Mouse (Mus musculus): ENCODE results near the gene Cdk14.

The Cdk14 gene

DNA sequence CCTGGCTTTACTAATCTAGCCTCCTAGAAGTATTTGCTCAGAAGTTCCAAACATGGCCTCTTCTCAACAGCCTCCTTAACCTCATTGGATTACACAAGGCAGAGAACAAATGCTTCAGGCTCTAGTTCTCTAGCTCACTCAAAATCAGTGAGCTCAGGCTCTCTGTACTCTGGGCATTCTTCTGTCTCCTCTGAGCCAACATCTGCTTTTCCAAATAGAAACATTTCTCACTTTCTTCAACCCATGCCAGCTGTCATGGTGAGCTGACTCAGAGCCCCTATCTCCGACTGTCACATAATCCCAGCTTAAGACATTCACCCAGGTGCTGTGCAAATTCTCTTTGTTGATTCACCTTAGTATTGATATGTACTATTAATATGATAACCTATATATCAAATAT lies 414.5 kb downstream of the Cdk14 start:
- DNase-seq (ENCODE audit: low read depth, low spot score), result no peak

DNA sequence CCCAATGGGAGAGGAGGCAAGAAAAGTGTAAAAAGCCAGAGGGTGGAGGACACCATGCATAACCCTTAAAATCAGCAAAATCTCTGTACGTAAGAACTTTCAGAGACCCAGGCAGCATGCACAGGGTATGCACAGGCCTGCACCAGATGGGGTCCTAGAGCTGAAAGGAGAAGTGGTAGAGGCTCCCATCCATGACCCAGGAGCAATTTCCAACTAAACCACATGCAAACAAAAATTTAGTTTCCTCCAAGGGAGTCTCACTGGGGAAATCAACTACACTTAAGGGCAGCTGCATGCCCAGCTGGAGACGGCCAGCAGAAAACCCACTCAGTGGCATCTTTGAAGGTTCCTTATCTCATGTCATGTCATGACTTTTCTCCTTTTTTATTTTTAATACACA lies 415.4 kb downstream of the Cdk14 start:
- no peak for DNase-seq (ENCODE audit: low read depth, low spot score)

DNA sequence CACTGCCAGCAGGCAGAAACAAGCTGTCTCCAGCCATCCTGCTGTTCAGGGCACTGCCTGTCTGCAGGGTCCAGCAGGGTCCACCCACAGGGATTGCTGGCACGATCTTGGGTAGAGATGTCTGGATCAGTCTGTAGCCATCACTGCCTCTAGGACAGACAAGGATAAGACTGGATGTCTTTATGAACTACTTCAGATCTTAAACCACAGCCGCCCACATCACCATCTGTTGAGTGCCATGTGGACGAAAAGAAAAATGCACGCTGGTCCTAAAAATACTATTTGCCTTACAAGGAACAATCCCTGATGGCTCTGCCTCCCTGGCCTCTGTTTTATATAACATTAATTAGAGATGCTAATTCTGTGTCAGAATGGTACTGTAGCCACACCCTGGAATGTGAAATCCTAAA lies 426.9 kb downstream of the Cdk14 start:
- DNase-seq (ENCODE audit: low read depth, low spot score), result no peak

DNA sequence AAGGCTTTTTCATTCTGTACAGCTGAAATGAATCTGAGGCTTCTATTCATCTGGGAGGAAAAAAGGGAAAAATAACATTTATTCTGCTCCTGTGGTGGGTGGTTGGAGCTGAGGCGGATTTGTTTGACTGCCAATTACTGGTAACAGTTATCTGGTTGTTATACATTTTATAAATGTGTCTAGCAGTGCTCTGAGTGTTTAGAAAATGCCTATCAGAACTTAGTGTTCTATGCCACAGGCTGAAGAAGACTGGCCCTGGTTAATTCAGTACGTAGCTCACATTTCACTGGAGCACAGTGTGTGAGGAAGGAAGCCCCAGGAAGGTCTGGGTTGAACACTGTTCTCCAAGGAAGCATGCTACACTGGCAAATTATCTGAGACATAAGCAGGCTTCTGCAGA lies 429.1 kb downstream of the Cdk14 start:
- no peak for DNase-seq (ENCODE audit: low read depth, low spot score)

DNA sequence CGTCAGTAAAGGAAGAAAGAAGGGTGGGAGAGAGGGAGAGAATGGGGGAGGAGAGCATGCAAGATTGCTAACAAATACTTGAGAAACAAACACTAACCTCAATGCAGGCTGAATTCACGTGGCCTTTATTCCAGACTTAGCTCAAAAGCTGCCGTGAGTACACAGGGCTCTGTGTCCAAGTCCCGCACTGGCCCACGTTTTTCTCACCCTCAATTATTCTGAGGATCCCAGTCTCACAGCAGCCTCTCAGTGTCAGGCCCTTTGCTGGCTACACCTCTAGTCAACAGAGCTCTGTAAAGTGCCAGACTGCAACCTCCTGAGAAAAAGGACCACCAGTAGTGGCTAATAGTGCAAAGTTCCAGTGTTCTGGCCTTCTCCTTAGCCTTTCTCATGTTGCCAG lies 429.9 kb downstream of the Cdk14 start:
- DNase-seq (ENCODE audit: low read depth, low spot score), result no peak

DNA sequence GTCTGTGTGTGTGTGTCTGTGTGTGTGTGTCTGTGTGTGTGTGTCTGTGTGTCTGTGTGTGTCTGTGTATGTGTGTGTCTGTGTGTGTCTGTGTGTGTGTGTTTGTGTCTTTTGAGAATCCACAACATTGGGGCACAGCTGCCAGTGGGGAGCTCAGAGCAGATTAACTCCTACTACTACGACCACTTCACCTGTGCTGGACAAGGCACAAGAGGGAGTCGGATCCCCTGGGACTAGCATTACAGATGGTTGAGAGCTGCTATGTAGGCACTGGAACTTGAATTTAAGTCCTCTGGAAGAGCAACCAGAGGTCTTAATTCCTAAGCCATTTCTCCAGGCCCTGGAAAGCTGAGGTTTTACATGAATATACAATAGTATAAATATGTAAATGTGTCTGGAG lies 433.9 kb downstream of the Cdk14 start:
- no peak for DNase-seq (ENCODE audit: low read depth, low spot score)

DNA sequence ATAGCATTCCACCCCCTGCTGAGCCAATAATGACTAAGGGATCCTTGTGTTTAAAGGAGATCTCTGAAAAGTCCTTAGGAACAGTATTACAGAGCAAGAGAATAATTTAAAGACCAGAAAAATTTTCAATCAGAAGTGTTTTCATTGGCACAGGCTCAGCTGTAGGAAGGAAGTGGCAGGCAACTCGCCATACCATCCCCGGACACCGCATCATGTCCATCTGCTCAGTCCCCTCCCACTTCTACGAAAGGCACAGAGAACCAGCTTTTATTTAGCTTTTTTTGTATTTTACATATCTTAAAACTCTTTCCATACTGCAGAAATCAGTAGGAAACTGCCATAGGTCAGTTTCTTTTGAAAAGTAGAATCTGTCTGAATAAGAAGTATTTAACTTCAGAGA lies 440.6 kb downstream of the Cdk14 start:
- DNase-seq (ENCODE audit: low read depth, low spot score), result no peak

DNA sequence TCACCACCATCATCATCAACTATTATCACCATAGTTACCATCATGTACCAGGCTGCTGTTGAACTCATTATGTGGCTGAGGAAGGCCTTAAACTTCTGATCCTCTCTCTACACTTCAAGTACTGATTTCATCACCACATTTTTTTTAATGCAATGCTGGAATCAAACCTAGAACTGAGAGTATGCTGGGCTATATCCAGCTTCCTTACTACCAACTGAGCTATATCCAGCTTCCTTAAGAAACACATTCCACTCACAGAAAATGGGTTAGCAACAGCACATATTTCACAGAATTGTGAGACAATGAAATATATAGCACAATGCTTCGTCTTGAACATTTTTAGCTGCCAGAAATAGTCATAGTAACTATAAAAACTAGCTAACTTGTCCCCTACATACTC lies 446.7 kb downstream of the Cdk14 start:
- no peak for DNase-seq (ENCODE audit: low read depth, low spot score)

DNA sequence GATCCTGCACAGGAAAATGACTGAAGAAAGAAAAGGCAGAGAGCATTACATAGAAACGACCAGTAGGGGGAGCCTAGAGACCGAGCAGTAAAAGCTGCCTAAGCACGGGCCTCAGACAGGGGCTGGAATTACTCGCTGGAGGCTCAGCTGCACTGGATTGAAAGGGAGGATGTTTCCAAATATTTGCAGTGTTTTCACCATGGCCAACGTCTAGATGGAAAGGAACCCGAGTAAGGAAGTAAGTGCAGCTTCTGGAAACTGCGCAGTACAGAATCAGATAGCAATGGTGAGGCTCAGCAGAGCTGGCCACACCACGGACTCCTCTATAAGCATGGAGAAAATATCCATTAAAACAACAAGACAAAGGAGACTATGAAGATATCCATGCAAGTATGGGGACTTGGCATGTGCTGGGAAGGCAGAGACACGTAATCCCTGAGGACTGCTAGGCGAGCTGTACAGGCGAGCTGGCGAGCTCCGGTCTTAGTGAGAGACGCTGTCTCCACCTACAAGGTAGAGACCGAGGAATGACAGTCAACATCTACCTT lies 458.0 kb downstream of the Cdk14 start:
- DNase-seq (ENCODE audit: low read depth, low spot score), result peak; percentile 48

DNA sequence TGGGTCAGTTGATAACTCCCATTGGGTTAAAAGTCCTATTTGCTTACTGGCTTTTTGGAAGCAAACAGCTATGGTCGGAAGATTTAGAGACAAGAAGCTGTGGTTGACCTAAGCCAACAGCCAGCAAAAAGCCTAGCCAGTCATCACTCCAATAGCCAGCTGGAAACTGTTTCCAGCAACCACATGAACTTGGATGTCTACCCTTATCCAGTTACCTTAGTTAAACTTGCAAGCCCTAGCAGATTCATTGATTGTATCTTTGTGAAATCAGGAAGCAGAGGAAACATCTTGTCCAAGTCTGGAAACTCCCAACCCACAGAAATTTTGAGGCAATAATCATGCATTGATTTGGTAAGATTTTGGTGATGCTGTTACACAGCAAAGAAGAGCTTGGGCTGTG lies 458.5 kb downstream of the Cdk14 start:
- DNase-seq (ENCODE audit: low read depth, low spot score), result no peak

DNA sequence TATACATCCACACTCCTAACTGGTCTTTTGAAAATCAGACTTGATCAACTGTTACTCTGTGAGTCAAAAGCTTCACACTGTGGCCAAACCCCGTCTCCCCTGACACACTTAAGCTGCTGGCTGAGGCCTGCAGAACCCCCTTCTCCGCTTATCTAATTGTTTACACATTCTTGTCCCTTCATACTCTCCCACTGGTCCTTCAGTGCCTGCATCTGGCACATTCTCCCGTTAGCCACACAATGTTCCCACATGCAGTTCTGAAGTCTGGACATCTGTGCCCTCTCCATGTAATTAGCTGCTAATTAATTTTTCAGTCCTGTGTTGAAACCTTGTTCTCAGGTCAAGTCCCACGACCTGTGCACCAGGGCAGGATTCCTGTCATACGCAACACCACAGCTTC lies 460.7 kb downstream of the Cdk14 start:
- no peak for DNase-seq (ENCODE audit: low read depth, low spot score)

DNA sequence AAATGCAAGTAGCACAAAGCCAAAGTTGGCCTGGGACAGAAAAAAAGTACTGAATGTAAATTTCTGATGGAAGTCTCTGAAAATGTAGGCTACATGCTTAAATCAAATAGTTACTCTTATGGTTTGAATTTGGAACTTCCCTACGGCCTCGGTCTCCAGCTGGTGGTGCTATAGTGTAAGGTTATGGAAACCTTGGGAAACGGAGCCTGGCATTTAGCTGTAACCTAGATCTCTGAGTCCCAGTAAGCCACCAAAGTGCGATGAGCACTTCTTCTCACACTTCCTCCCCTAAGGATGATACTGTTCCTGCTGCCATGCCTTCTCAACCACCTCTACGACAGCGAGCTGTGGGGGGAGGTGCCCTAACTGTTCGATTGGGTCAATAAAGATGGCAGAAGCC lies 464.1 kb downstream of the Cdk14 start:
- DNase-seq (ENCODE audit: low read depth, low spot score), result no peak

DNA sequence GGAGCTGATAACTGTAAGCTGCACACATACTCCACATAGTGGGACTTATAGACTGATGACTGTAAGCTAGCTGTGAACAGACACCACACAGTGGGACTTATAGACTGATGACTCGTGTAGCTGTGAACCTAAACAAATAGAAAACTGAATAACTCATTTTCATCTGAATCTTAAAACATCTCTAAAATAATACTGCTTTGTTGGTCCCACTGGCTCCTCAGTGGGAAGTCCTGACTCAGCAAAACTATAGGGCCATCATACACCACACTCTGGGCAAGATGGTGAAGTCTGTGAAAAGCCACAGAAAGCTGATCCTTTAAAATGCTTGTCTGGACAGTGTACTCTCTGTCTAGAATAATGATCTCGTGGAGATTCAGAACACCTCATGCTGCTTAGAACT lies 464.7 kb downstream of the Cdk14 start:
- no peak for DNase-seq (ENCODE audit: low read depth, low spot score)

DNA sequence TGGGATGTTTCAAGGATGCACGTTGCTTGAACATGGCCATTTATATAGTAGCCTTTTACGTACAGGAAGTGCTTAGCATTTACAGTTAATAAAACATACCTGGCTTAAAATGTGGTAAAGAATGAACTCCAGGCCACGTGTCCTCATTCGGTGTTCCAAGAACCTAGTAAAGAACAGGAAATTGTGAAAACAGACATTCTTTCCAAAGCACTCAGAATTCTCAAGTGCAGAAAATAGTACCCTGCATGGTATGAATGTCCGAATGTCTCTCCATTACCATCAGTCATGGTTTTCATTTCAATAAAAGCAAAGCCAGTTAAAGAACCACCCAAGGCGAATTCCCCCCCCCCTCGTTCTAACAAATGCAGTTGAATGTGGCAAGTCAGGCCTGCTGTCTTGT lies 470.7 kb downstream of the Cdk14 start:
- DNase-seq (ENCODE audit: low read depth, low spot score), result no peak

DNA sequence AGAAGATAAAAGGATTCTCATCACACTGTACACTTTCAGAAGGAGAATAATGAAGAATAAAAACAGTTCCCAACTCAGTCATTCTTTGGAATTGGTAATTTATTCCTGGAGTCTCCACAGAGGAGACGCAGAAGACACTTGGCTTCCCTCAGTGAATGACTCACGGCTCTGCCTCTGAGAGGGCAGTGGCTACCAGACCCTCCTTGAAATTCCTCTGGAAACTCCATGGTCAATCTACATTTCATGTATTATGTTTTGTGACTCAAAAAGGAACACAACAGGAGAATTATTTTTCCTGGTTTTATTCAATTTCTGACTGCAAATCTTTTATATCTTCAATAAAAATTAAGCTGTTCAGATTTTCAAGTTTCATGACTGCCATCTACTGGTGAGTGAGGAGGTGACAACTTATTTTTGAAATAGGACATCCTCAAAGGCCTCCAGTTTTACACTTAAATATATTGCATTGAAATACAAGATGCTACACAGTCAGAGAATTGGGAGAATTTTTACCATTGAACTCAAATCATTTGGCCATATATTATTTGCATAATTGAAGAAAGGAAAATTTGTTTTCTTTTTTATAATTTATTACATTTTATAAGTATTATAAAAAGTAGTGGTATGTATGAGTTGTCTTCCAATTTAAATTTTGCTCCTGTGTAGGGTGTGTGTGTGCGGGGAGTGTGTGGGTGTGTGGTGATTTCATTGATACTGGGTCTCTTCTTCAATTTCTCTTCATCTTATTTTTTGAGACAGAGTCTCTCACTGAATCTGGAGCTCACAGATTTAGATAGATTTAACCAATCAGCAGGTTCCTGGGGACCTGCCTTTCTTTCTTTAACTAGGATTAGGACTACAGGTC lies 471.8 kb downstream of the Cdk14 start:
- DNase-seq (ENCODE audit: low read depth, low spot score), result no peak

DNA sequence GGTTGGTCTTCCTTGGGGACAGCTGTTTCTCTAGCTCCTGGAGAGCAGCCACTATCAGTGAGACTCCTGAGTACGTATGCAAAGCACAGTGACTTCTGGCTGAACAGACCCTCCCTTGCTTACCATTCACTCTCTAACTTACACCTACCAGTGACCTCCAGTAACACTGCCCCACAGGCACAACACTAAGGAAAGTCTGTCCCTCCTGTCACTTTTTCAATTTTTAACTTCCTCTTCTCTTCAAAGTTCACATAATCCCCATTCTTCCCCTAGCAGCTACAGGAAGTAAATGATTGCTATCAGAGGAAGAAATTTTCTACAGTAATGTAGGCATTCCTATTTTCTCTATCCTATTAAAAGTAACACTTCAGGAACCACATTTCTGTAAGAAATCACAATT lies 485.0 kb downstream of the Cdk14 start:
- DNase-seq (ENCODE audit: low read depth, low spot score), result no peak

DNA sequence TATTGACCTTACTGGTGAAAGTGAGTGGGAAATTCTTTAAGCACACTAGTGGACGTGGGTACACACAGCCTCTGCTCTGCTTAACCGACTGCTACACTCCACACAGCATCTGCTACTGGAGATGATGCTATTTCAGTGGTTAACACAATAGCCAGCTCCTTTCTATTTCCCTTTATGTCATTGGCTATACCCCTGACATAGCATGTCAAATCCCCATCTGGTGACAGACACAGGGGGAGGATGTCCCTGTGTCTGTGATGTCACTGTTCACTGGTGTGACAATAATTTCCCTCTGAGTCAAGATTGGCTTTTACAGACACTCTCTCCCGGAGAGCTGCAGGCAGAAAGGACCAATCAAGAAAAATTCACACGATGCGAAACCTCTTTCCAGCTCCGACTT lies 485.6 kb downstream of the Cdk14 start:
- DNase-seq (ENCODE audit: low read depth, low spot score), result no peak

DNA sequence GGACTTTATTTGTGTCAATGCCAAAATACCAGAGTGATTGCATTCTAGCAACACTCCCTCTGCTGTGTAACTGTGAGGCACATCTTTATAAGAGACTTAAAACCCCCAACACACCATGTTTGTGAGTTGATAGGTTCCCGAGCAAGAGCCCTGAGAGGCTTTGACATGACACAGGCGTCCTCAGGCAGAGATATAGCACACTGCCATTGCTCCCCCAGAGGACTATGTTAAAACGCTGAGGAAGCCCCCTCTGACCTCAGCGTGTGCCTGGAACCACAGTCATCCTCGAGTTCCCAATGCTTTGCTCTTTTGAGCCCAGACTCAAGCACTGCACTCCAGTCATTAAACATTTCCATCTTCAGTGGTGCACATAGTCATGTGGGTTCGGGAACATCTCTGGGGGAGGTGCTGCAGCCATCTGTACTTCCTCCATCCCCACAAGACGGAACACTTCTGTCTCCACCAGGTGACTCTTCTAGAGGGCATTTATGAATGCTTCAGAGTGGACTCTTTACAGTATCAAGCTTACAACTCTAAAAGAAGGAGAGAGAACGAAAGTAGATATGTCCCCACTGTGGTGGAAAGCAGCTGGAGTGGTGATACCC lies 488.5 kb downstream of the Cdk14 start:
- DNase-seq (ENCODE audit: low read depth, low spot score), result no peak

DNA sequence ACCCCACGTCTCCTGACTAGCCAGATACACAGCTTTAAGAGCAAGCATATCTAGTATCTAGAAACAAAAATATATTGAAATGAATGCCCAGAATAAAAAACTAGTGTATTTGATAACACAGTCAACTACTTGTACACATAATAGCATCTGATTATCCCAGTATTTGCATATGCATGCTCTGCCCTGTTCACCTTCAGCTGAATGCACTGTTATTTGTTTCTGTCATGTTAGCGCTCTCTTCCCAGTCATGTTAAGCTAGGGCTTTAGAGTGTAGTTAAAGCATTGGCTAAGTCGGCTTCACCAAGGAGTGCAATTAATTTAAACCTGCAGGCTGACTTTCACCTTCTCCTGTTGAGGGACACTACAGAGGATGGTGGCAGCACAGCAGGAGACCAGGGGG lies 490.5 kb downstream of the Cdk14 start:
- no peak for DNase-seq (ENCODE audit: low read depth, low spot score)

DNA sequence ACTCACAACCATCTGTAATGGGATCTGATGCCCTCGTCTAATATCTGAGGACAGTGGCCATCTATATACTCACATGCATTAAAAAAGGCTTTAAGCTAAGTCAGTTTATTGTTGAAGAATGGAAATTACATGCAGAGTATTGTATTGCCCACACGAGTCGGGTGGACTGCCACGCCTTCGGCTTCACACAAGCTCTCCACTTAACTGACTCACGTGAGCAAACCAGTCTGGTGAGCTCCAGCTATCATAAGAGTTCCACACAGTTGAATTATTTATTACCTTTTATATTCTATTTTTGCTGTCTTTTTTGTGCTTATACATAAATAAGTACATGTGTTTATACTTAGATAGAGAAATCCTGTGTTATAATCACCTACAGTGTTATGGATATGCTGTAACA lies 495.2 kb downstream of the Cdk14 start:
- DNase-seq (ENCODE audit: low read depth, low spot score), result no peak

DNA sequence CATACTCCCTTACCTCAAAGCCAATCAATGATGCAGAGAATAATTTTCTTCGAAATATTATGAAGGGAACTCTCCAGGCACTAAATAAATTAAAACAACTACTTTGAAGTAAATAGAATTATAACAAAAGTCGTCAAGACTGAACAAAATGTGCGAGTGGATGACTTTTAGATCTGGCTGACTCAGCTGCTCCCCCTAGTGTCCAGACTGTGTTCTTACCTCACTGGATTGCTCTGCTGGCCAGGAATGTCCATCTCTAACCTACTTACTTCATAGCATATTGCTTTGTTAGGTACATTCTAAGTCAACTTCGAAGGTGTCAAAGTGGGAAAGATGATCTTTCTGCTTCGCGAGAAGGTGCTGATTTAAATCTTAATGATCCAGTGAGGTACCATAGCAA lies 501.7 kb downstream of the Cdk14 start:
- peak; percentile 32 for DNase-seq (ENCODE audit: low read depth, low spot score)

DNA sequence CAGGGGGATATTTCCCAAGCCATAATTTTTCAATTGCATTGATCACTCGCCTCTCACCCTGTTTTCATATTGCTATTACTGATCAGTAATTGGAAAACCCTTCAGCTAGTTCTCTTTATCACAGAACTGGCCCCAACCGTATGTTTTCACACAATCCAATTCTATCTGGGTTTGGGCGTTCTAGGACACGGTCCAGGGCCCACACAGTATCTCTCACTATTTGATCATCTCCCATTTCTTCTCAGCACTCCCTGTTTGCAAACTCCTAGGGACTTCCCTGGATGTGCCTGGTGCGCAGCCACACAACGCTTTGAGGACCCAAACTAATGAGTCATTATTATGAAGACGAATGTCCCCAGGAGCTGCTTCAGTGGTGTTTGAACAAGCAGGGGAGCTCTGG lies 502.4 kb downstream of the Cdk14 start:
- DNase-seq (ENCODE audit: low read depth, low spot score), result no peak

DNA sequence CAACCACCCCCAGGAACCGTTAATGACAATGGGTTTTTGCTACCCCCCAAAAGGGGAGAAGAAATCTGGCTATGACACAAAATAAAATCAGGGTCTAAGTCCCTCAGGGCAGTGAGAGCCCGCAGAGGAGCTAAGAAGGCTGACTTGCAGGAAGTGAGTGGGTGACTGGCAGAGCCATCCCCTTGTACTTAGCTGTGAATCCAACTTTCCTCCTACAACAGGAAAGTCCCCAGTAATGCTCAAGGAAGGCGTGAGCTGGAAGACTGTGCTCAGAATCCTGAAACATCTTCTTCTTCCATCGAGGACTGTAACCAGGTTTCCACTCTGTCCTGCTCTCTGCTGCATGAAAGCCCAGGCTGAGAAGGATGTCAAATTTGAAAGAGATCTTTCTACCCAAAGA lies 502.8 kb downstream of the Cdk14 start:
- DNase-seq (ENCODE audit: low read depth, low spot score), result no peak

Data from retina, adult 2 months (tissue).